Mouse (Mus musculus) kidney, adult 2 months (tissue): ENCODE data around the gene Bdkrb2.

Experiments
- CTCF ChIP-seq: fragments of 200-500 bp; conservative IDR thresholded peaks from 2 replicates; pipeline ENCODE4 v1.5.1; 2011; ENCODE audit warnings: low read depth, mild to moderate bottlenecking, control low read depth, low read length, moderate library complexity, mixed read lengths; ENCODE audit not compliant: insufficient read depth, insufficient read length
- POLR2A ChIP-seq: fragments of 200-500 bp; IDR thresholded peaks from one replicate; pipeline ENCODE4 v1.6.1; 2011; ENCODE audit warnings: low read depth, low read length, control low read depth

GRCm38 (mm10) chr12:105602581-105603210, 39.7 kb downstream of the Bdkrb2 start, which contains the start of gene Bdkrb1:
- TF ChIP-seq CTCF (no peak), POLR2A (no peak)
